Mouse (Mus musculus): ENCODE results near the gene Fkbp10.

Fkbp10 gene

GRCm38 (mm10) chr11:100414914-100415822 is at the start of gene Fkbp10:
Gene Fkbp10, plus strand, starts transcription at chr11:100415697.
- CTCF ChIA-PET: interaction anchor here (0.6 to 2.1 kb wide), 25 partner anchors 9 to 1027 kb away, joined by 3 to 12 read pairs (median 4); partner anchors contain the start of genes Jup (in 3 of the 4), Dnajc7 (in 1 of the 4), Klhl11 (in 1 of the 4) and Rpl27 (in 1 of the 4)
- POLR2A ChIA-PET: interaction anchor here (0.6 to 6.7 kb wide), 39 partner anchors 12 to 681 kb away, joined by 3 to 81 read pairs (median 4); partner anchors contain the start of genes Eif1 (in 3 of the 4), Jup (in 3 of the 4), Klhl11 (in 2 of the 4) and Acly (in 1 of the 4)

- POLR2A ChIA-PET: interaction anchor here in 3 of 4 experiments (0.6 to 13.3 kb wide), 9 partner anchors 11 to 48 kb away, joined by 3 to 425 read pairs (median 6); partner anchors contain the start of genes Jup (in 2 of the 3), Eif1 (in 1 of the 3) and P3h4 (in 1 of the 3)
- CTCF ChIA-PET: interaction anchor here in 1 of 4 experiments (0.9 to 1.2 kb wide), 2 partner anchors 14 to 28 kb away, joined by 3 read pairs; partner anchors contain the start of gene Jup
Observed at GRCm38 (mm10) chr11:100369145-100369544, 46.4 kb upstream of the Fkbp10 start.

GRCm38 (mm10) chr11:100369822-100370221 is 45.7 kb upstream of the Fkbp10 start:
- ChIA-PET CTCF (interaction anchor here in 1 of 4 experiments (0.5 kb wide), 1 partner anchor 195 kb away, joined by 4 read pairs; no protein-coding TSS in a partner anchor), POLR2A (interaction anchor here in 3 of 4 experiments (1.1 to 20.1 kb wide), 9 partner anchors 14 to 50 kb away, joined by 3 to 626 read pairs (median 8); partner anchors contain the start of genes Eif1 (in 2 of the 3) and Jup (in 2 of the 3))

DNA sequence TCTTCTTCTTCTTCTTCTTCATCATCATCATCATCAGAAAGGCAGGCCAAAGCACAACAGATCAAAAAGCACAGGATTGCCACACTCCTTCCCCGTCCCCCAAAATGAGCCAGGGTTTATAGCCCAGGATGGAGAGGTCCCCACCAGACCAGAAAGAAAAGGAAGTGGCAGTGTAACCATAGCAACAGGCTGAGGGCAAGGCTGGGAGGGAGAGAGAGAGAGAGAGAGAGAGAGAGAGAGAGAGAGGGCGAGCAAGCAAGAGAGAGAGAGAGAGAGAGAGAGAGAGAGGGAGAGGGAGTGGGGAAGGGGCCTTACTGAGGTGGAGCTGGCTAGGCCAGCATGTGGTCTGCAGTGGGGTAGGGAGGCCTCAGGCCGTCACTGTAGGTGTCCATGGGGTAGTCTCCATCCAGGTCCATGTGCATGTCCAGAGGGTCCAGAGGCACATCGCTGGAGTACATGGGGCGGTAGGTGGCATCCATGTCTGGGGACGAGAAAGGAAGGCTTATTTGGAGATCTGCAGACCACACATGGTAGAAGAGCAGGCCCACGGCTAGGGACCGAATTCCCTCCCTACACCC is 43.4 kb upstream of the Fkbp10 start:
- ChIA-PET POLR2A (interaction anchor here (0.6 to 20.1 kb wide), 11 partner anchors 8 to 52 kb away, joined by 3 to 626 read pairs (median 4); partner anchors contain the start of genes Eif1 (in 2 of the 4), Jup (in 2 of the 4) and Hap1 (in 1 of the 4)), CTCF (interaction anchor here in 3 of 4 experiments (0.7 to 2.7 kb wide), 5 partner anchors 8 to 49 kb away, joined by 3 to 8 read pairs (median 4); no protein-coding TSS in a partner anchor)

DNA sequence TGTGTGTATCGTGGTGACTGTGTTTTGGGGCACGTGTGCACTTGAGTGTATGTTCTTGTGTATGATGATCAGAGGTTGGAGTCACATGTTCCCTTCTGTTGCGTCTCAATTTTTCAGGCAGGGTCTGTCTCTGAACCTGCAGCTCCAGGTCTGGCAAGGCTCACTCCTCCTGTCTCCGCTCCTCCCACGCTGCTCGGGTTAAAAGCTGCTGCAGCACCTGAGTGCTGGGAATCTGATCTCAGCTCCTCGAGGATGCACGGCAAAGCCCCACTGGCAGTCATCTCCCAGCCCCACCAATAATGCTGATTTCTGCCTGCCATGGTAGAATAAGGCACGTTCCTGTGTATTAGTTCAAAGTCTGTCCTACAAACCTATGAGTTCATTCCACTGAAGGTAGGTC is 40.4 kb upstream of the Fkbp10 start:
- ChIA-PET POLR2A (interaction anchor here (1.1 to 20.1 kb wide), 30 partner anchors 8 to 178 kb away, joined by 3 to 626 read pairs (median 14); partner anchors contain the start of genes Jup (in 4 of the 4), Eif1 (in 3 of the 4), Acly (in 2 of the 4) and P3h4 (in 2 of the 4)), CTCF (interaction anchor here in 3 of 4 experiments (0.8 to 2.5 kb wide), 10 partner anchors 9 to 93 kb away, joined by 3 to 24 read pairs (median 5); partner anchors contain the start of genes Hap1 (in 1 of the 3), Jup (in 1 of the 3) and P3h4 (in 1 of the 3))

DNA sequence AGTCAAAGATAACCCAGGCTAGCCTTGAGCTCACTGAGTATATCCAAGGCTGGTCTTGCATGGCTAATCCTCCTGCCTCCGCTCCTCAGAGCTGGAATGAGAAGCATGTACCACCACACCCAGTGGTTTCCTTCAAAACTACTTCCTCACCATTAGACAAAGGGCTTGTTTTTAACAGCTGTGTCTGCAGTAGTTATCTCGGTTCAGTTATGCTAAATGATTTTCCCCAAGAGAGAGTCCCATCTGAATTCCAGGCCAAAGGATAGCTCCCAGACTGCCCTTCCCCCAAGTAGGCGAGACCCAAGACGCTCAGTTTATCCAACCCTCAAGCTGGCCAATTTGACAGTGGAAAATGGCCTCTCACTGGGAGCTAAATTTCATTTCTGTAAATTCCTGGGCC is 39.5 kb upstream of the Fkbp10 start:
- ChIA-PET CTCF (interaction anchor here (0.6 to 2.5 kb wide), 24 partner anchors 9 to 1457 kb away, joined by 3 to 24 read pairs (median 5); partner anchors contain the start of genes Jup (in 3 of the 4), Eif1 (in 1 of the 4) and P3h4 (in 1 of the 4)), POLR2A (interaction anchor here (0.5 to 20.1 kb wide), 72 partner anchors 8 to 925 kb away, joined by 3 to 626 read pairs (median 6); partner anchors contain the start of genes Eif1 (in 4 of the 4), Jup (in 4 of the 4), P3h4 (in 4 of the 4) and Acly (in 3 of the 4))

- POLR2A ChIA-PET: interaction anchor here (0.6 to 20.1 kb wide), 61 partner anchors 8 to 1724 kb away, joined by 3 to 626 read pairs (median 6); partner anchors contain the start of genes Jup (in 4 of the 4), Acly (in 3 of the 4), Eif1 (in 3 of the 4) and Hap1 (in 3 of the 4)
- CTCF ChIA-PET: interaction anchor here (0.8 to 2.5 kb wide), 19 partner anchors 8 to 37 kb away, joined by 3 to 24 read pairs (median 5); partner anchors contain the start of genes Jup (in 3 of the 4) and P3h4 (in 1 of the 4)
Observed at GRCm38 (mm10) chr11:100376746-100377389, 38.6 kb upstream of the Fkbp10 start.

DNA sequence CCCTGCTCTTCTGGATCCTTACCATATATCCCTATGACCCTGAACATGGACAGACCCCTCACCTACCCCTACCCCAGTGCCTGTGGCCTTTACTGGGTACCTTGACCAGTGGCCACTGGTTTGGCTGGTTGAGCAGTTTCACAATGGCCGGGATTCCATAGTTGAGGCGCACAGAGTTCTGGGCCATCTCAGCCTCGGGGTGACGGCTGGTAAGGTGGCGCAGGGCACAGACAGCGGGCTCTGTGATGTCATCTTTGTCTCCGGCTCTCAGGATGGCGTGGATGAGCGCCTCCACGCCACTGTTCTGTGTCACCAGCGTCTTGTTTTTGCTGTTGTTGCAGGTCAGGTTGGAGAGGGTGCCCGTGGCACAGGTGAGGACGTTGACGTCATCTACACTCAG is 37.5 kb upstream of the Fkbp10 start:
- ChIA-PET CTCF (interaction anchor here in 2 of 4 experiments (1.2 to 2.5 kb wide), 3 partner anchors 13 to 18 kb away, joined by 3 to 24 read pairs (median 4); partner anchors contain the start of gene Jup (in 1 of the 2)), POLR2A (interaction anchor here (0.9 to 20.1 kb wide), 20 partner anchors 11 to 150 kb away, joined by 3 to 626 read pairs (median 12); partner anchors contain the start of genes Jup (in 4 of the 4), Hap1 (in 3 of the 4), Acly (in 2 of the 4) and Eif1 (in 1 of the 4))

DNA sequence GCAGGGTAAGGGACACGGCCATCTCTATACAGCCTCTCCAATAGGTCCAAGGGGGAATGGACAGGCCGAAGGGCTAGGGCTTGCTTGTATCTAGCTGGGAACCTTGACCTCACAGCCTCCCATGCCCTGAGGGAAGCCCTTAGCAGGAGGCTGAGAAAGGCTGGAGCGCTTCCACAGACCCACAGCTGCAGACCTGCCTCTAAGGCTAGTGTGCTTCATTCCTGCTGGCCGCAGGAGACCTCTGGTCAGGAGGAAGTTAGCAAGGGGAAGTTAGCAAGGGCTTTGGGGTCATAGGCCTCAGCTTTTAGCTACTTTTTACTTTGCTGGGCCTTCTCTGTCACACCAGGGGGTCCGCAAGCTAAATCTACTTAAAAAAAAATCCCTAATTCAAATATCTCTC is 37.1 kb upstream of the Fkbp10 start:
- ChIA-PET CTCF (interaction anchor here in 2 of 4 experiments (0.6 to 1.2 kb wide), 2 partner anchors 12 to 63 kb away, joined by 3 to 6 read pairs; partner anchors contain the start of genes Klhl10 (in 1 of the 2) and Nt5c3b (in 1 of the 2)), POLR2A (interaction anchor here in 3 of 4 experiments (0.6 to 20.1 kb wide), 14 partner anchors 11 to 150 kb away, joined by 3 to 626 read pairs (median 6); partner anchors contain the start of genes Jup (in 3 of the 3), Acly (in 2 of the 3), Eif1 (in 2 of the 3) and Hap1 (in 1 of the 3))

DNA sequence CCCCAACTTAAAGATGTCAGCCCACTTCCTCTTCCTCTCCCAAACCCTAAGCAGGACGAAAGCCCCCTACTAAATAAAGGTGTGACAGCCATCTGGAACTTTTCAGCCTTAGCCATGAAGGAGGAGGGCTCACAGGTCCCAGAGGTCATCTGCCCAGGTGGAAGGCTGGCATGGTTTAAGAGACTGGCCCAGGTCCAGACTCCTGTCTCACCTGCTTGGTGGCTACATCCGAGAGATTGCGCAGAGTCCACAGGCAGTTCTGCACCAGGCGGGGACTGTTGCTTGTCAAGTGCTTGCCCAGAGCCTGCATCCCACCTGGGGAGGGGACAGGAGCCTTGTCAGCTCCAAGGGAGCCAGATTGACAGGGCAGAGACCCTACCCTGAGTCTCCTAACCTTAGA is 36.2 kb upstream of the Fkbp10 start:
- ChIA-PET CTCF (interaction anchor here in 1 of 4 experiments (0.6 kb wide), 1 partner anchor 63 kb away, joined by 6 read pairs; the partner anchor contains the start of genes Klhl10 and Nt5c3b), POLR2A (interaction anchor here in 3 of 4 experiments (0.8 to 20.1 kb wide), 7 partner anchors 10 to 59 kb away, joined by 3 to 626 read pairs (median 94); partner anchors contain the start of genes Jup (in 3 of the 3) and Eif1 (in 2 of the 3))

DNA sequence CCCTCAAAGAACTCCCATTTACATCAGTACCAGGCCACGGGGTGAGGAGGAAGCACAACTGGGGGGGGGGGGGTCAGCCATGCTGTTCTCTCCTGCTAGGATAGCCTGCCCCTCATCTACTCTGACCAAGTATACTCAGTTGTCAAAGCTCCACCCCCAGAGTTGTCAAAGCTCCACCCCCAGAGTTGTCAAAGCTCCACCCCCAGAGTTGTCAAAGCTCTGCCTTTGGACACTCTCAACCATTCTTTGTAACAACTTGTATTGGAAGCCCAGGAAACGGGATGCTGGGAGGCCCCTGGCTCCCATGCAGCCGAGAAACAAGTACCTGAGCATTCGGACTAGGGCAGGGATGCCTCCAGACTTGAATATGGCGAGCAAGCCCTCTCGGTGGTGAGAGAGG is 32.8 kb upstream of the Fkbp10 start:
- POLR2A ChIA-PET: interaction anchor here (0.5 to 20.1 kb wide), 38 partner anchors 8 to 674 kb away, joined by 3 to 626 read pairs (median 4); partner anchors contain the start of genes Eif1 (in 4 of the 4), Jup (in 3 of the 4), Klhl11 (in 2 of the 4) and P3h4 (in 1 of the 4)
- CTCF ChIA-PET: interaction anchor here (0.6 to 3.5 kb wide), 15 partner anchors 9 to 104 kb away, joined by 3 to 21 read pairs (median 5); partner anchors contain the start of genes Jup (in 2 of the 4) and Klhl11 (in 1 of the 4)

- ChIA-PET POLR2A (interaction anchor here (1.0 to 20.1 kb wide), 17 partner anchors 5 to 142 kb away, joined by 3 to 626 read pairs (median 15); partner anchors contain the start of genes Eif1 (in 3 of the 4), Jup (in 3 of the 4), Klhl10 (in 1 of the 4) and Nt5c3b (in 1 of the 4)), CTCF (interaction anchor here in 3 of 4 experiments (0.9 to 3.5 kb wide), 7 partner anchors 9 to 23 kb away, joined by 3 to 21 read pairs (median 5); partner anchors contain the start of gene Jup (in 2 of the 3))
Observed at GRCm38 (mm10) chr11:100385016-100385415, 30.5 kb upstream of the Fkbp10 start.

GRCm38 (mm10) chr11:100386586-100386985 is 28.9 kb upstream of the Fkbp10 start:
- ChIA-PET POLR2A (interaction anchor here (0.5 to 20.1 kb wide), 46 partner anchors 5 to 553 kb away, joined by 3 to 626 read pairs (median 5); partner anchors contain the start of genes Eif1 (in 4 of the 4), Jup (in 4 of the 4), Acly (in 3 of the 4) and P3h4 (in 2 of the 4)), CTCF (interaction anchor here (0.6 to 2.5 kb wide), 10 partner anchors 9 to 75 kb away, joined by 3 to 14 read pairs (median 4); partner anchors contain the start of genes Fkbp10 (in 1 of the 4), Jup (in 1 of the 4) and P3h4 (in 1 of the 4))

DNA sequence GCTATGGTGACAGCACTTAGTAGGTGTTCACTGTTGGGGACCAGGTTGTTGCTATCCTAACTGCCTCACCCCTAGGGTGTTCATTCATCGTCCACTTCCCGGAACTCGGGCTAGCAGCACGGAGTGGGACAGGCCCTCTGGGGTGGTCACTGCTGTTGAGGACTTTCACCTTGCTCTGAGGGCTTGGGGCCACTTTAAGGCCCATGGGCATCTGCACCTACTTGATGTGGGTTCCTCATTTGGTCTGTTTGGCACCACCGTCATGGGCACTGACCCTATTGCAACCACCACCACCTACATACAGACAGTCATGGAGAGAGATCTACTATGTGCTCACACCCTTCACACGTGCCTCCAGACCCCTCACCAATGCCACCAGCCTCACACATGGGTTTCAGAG is 28.4 kb upstream of the Fkbp10 start:
- ChIA-PET POLR2A (interaction anchor here (0.5 to 20.1 kb wide), 49 partner anchors 4 to 552 kb away, joined by 3 to 626 read pairs (median 5); partner anchors contain the start of genes Eif1 (in 4 of the 4), Jup (in 4 of the 4), Acly (in 3 of the 4) and P3h4 (in 2 of the 4)), CTCF (interaction anchor here (0.9 to 2.5 kb wide), 10 partner anchors 8 to 28 kb away, joined by 3 to 14 read pairs (median 4); partner anchors contain the start of genes Jup (in 2 of the 4), Fkbp10 (in 1 of the 4) and P3h4 (in 1 of the 4))

Measured in embryonic stem cell, embryonic (primary cell).